Mouse (Mus musculus) A20 (cell line): ENCODE data around the gene Rpusd3.

Experiments
- DNase-seq: peaks from one replicate; pipeline ENCODE4 v3.0.0-alpha.2; 2011; ENCODE audit warnings: low read depth, low spot score

The Rpusd3 gene

GRCm38 (mm10) chr6:113419199-113419587 lies at the start of gene Rpusd3:
Gene Rpusd3, minus strand, starts transcription at chr6:113419340.
- DNase-seq, result peak; percentile 99

GRCm38 (mm10) chr6:113468512-113468911 lies 49.4 kb upstream of the Rpusd3 start:
- DNase-seq, result peak; percentile 30

- no peak for DNase-seq
Observed at GRCm38 (mm10) chr6:113465602-113466001, 46.5 kb upstream of the Rpusd3 start.

- DNase-seq, result no peak
Observed at GRCm38 (mm10) chr6:113464040-113464439, 44.9 kb upstream of the Rpusd3 start.

GRCm38 (mm10) chr6:113458635-113459034 lies 39.5 kb upstream of the Rpusd3 start:
- no peak for DNase-seq

GRCm38 (mm10) chr6:113457952-113458534 lies 38.9 kb upstream of the Rpusd3 start, which contains the start of gene Il17re:
Gene Il17re, plus strand, starts transcription at chr6:113458484.
- DNase-seq, result no peak

- DNase-seq, result peak; percentile 80
Observed at GRCm38 (mm10) chr6:113455007-113455406, 35.9 kb upstream of the Rpusd3 start.

GRCm38 (mm10) chr6:113451839-113452238 lies 32.7 kb upstream of the Rpusd3 start:
- no peak for DNase-seq

- no peak for DNase-seq
Observed at GRCm38 (mm10) chr6:113447639-113448038, 28.5 kb upstream of the Rpusd3 start.

- DNase-seq, result no peak
Observed at GRCm38 (mm10) chr6:113444207-113444965, 25.2 kb upstream of the Rpusd3 start.

GRCm38 (mm10) chr6:113443091-113443490 lies 24.0 kb upstream of the Rpusd3 start:
- peak; percentile 57 for DNase-seq

GRCm38 (mm10) chr6:113442442-113443090 lies 23.4 kb upstream of the Rpusd3 start, which contains the start of gene Jagn1:
Gene Jagn1, plus strand, starts transcription at chr6:113442569.
- DNase-seq, result peak; percentile 93

GRCm38 (mm10) chr6:113442087-113442441 lies 22.9 kb upstream of the Rpusd3 start:
- DNase-seq, result no peak

- peak; percentile 88 for DNase-seq
Observed at GRCm38 (mm10) chr6:113441147-113441680, 22.1 kb upstream of the Rpusd3 start.

GRCm38 (mm10) chr6:113440686-113441085 lies 21.5 kb upstream of the Rpusd3 start:
- no peak for DNase-seq

GRCm38 (mm10) chr6:113438721-113439430 lies 19.7 kb upstream of the Rpusd3 start:
- DNase-seq, result no peak

GRCm38 (mm10) chr6:113437135-113437534 lies 18.0 kb upstream of the Rpusd3 start:
- DNase-seq, result no peak

GRCm38 (mm10) chr6:113435664-113436205 lies 16.6 kb upstream of the Rpusd3 start, which contains the start of gene Cidec:
Gene Cidec, minus strand, starts transcription at chr6:113435760.
- no peak for DNase-seq

GRCm38 (mm10) chr6:113434691-113435090 lies 15.6 kb upstream of the Rpusd3 start:
- no peak for DNase-seq

- no peak for DNase-seq
Observed at GRCm38 (mm10) chr6:113433661-113434060, 14.5 kb upstream of the Rpusd3 start.

- no peak for DNase-seq
Observed at GRCm38 (mm10) chr6:113431801-113432200, 12.7 kb upstream of the Rpusd3 start.
